ENCODE assay signal across 15 mouse cellular contexts in genomic region chr2:26550777-26551176, GRCm38 (mm10). TPM values are rescaled to one million over a fixed set of nuclear protein-coding genes. Genes with fewer than 3 reads are reported as not detected.
A peak's percentile ranks its signal among the peaks of the same experiment; 100 is the strongest.
DNase-seq lines count a peak whose midpoint lies in the region; ATAC-seq lines count a peak whose summit lies in the region.
"Had no signal": no experiment of that assay in that cellular context is flagged by ENCODE, and none has a peak within 500 bp of the region (broad histone marks: within the 10 kb centered on the region; RNA-seq: fewer than 3 reads in every experiment).

No protein-coding gene starts in this region.

- no peaks in the 10 kb centered on the region for H3K36me3 ChIP-seq in heart, embryonic 13.5 days
- H3K36me3 ChIP-seq in heart, embryonic 11.5 days (ENCODE audit: control insufficient read depth, insufficient read depth, low read length), result no peaks in the 10 kb centered on the region
- no peaks in the 10 kb centered on the region for H3K36me3 ChIP-seq in lung, embryonic 15.5 days
- H3K36me3 ChIP-seq in limb, embryonic 15.5 days, result no peaks in the 10 kb centered on the region
- H3K36me3 ChIP-seq: liver, embryonic 12.5 days had no signal

- H3K9me3 ChIP-seq in heart, embryonic 13.5 days, result no peaks in the 10 kb centered on the region
- no peaks in the 10 kb centered on the region for H3K9me3 ChIP-seq in heart, embryonic 11.5 days (replicated peaks; ENCODE audit: control insufficient read depth, low read length)
- H3K9me3 ChIP-seq in lung, embryonic 15.5 days, result no peaks in the 10 kb centered on the region
- H3K9me3 ChIP-seq in limb, embryonic 15.5 days, result no peaks in the 10 kb centered on the region
- H3K9me3 ChIP-seq: liver, embryonic 12.5 days had no signal

- H3K27me3 ChIP-seq in heart, embryonic 13.5 days (replicated peaks), result no peaks in the 10 kb centered on the region
- H3K27me3 ChIP-seq in heart, embryonic 11.5 days (ENCODE audit: control insufficient read depth, insufficient read depth, low read length), result no peaks in the 10 kb centered on the region
- H3K27me3 ChIP-seq in lung, embryonic 15.5 days, result no peaks in the 10 kb centered on the region
- H3K27me3 ChIP-seq in limb, embryonic 15.5 days, result no peaks in the 10 kb centered on the region

- ATAC-seq in heart, embryonic 13.5 days (ENCODE audit: extremely low read depth, insufficient number of reproducible peaks, low FRiP score, low TSS enrichment), result no peak
- ATAC-seq in heart, embryonic 11.5 days (replicated peaks; ENCODE audit: insufficient number of reproducible peaks, low FRiP score, low TSS enrichment), result no peak
- no peak for ATAC-seq in lung, embryonic 15.5 days (ENCODE audit: borderline replicate concordance, extremely low read depth, low FRiP score, low TSS enrichment)
- 0 out of 2 replicates have a peak, but pooled peaks have one; percentile 30 for ATAC-seq in limb, embryonic 15.5 days (ENCODE audit: insufficient number of reproducible peaks, low FRiP score, low TSS enrichment, low read depth)
- ATAC-seq in CD4-positive, CD25-positive, alpha-beta regulatory T cell, adult 4 months, result no peak
- ATAC-seq: forebrain, embryonic 14.5 days; liver, embryonic 12.5 days had no signal

- peaks cover 49% of the 10 kb centered on the region for H3K4me1 ChIP-seq in heart, embryonic 13.5 days
- peaks cover 16% of the 10 kb centered on the region for H3K4me1 ChIP-seq in heart, embryonic 11.5 days (ENCODE audit: control insufficient read depth, insufficient read depth, low read length)
- H3K4me1 ChIP-seq in lung, embryonic 15.5 days, result peaks cover 41% of the 10 kb centered on the region
- H3K4me1 ChIP-seq in limb, embryonic 15.5 days, result peaks cover 40% of the 10 kb centered on the region

- no peak overlapping the region for H3K4me2 ChIP-seq in heart, embryonic 13.5 days
- H3K4me2 ChIP-seq in heart, embryonic 11.5 days, result no peak overlapping the region
- no peak overlapping the region for H3K4me2 ChIP-seq in lung, embryonic 15.5 days
- no peak overlapping the region for H3K4me2 ChIP-seq in limb, embryonic 15.5 days
- H3K4me2 ChIP-seq: liver, embryonic 12.5 days had no signal

- DNase-seq in lung, postnatal 10 days, result no peak
- peak; percentile 37 for DNase-seq in MN1 (ENCODE audit: low spot score)
- no peak for DNase-seq in urinary bladder, postnatal 25 days (ENCODE audit: low spot score)
- DNase-seq: heart, adult 11 months; kidney, adult 9 months; spleen, adult 18-20 months had no signal

- H3K27ac ChIP-seq in heart, embryonic 13.5 days (replicated peaks), result peak overlapping the region; percentile 25; the same call in 1 of the 2 replicates
- H3K27ac ChIP-seq in heart, embryonic 11.5 days (ENCODE audit: low read depth, low read length), result no peak overlapping the region
- H3K27ac ChIP-seq in lung, embryonic 15.5 days, result peak overlapping the region; percentile 16; the same call in 1 of the 2 replicates
- H3K27ac ChIP-seq in limb, embryonic 15.5 days, result peak overlapping the region; percentile 68; the same call in 1 of the 2 replicates
- H3K27ac ChIP-seq: hindbrain, postnatal 0 days; liver, embryonic 12.5 days had no signal

- H3K9ac ChIP-seq in heart, embryonic 13.5 days, result no peak overlapping the region
- H3K9ac ChIP-seq in heart, embryonic 11.5 days (ENCODE audit: low read depth, low read length), result no peak overlapping the region
- no peak overlapping the region for H3K9ac ChIP-seq in lung, embryonic 15.5 days
- no peak overlapping the region for H3K9ac ChIP-seq in limb, embryonic 15.5 days
- H3K9ac ChIP-seq: liver, embryonic 12.5 days had no signal

- 36% methylated on average over 3 of the region's 3 CpGs for WGBS in heart, embryonic 13.5 days
- 48% methylated on average over 3 of the region's 3 CpGs for WGBS in heart, embryonic 11.5 days (ENCODE audit: insufficient replicate concordance)
- 39% methylated on average over 3 of the region's 3 CpGs for WGBS in lung, embryonic 15.5 days
- WGBS in limb, embryonic 15.5 days, result 59% methylated on average over 3 of the region's 3 CpGs

- no peak overlapping the region for H3K4me3 ChIP-seq in heart, embryonic 13.5 days
- no peak overlapping the region for H3K4me3 ChIP-seq in heart, embryonic 11.5 days (ENCODE audit: low read depth, low read length)
- no peak overlapping the region for H3K4me3 ChIP-seq in lung, embryonic 15.5 days
- H3K4me3 ChIP-seq in limb, embryonic 15.5 days, result no peak overlapping the region
- H3K4me3 ChIP-seq: liver, embryonic 12.5 days had no signal

RNA-seq across cellular contexts. Expression of gene Egfl7, which starts 29.0 kb away (rescaled TPM):
- 170 and 185 TPM in 2 replicates for polyA plus RNA-seq in heart, embryonic 13.5 days (2015; fragmentation: Nextera tagmentation; extraction: Ambion mirVana)
- polyA plus RNA-seq in heart, embryonic 11.5 days (2014; fragmentation: Nextera tagmentation; extraction: Ambion mirVana), result 145 and 157 TPM in 2 replicates
- polyA plus RNA-seq in lung, embryonic 15.5 days (2015; fragmentation: Nextera tagmentation; extraction: Ambion mirVana), result 339 and 341 TPM in 2 replicates
- polyA plus RNA-seq in limb, embryonic 15.5 days (2015; fragmentation: Nextera tagmentation; extraction: Ambion mirVana), result 107 and 122 TPM in 2 replicates
- polyA plus RNA-seq in CD4-positive, CD25-positive, alpha-beta regulatory T cell, adult 4 months (2017; shearing (Covaris generic)), result not detected

RNA-seq across cellular contexts. Expression of gene Notch1, which starts 34.3 kb away (rescaled TPM):
- polyA plus RNA-seq in heart, embryonic 13.5 days (2015; fragmentation: Nextera tagmentation; extraction: Ambion mirVana), result 11.4 and 12.1 TPM in 2 replicates
- 20.9 and 23.5 TPM in 2 replicates for polyA plus RNA-seq in heart, embryonic 11.5 days (2014; fragmentation: Nextera tagmentation; extraction: Ambion mirVana)
- polyA plus RNA-seq in lung, embryonic 15.5 days (2015; fragmentation: Nextera tagmentation; extraction: Ambion mirVana), result 22.1 and 23.9 TPM in 2 replicates
- 23.1 and 24.3 TPM in 2 replicates for polyA plus RNA-seq in limb, embryonic 15.5 days (2015; fragmentation: Nextera tagmentation; extraction: Ambion mirVana)
- 10 to 100 TPM; 21.9 to 33.0 TPM for polyA plus RNA-seq in CD4-positive, CD25-positive, alpha-beta regulatory T cell, adult 4 months (2017; shearing (Covaris generic))

RNA-seq across cellular contexts. Expression of gene Gm20532, which starts 35.7 kb away (rescaled TPM):
- not detected in 2 replicates for polyA plus RNA-seq in heart, embryonic 13.5 days (2015; fragmentation: Nextera tagmentation; extraction: Ambion mirVana)
- not detected in 2 replicates for polyA plus RNA-seq in heart, embryonic 11.5 days (2014; fragmentation: Nextera tagmentation; extraction: Ambion mirVana)
- polyA plus RNA-seq in lung, embryonic 15.5 days (2015; fragmentation: Nextera tagmentation; extraction: Ambion mirVana), result not detected in 2 replicates
- 0.24 TPM in 1 of 2 replicates, not detected in the other for polyA plus RNA-seq in limb, embryonic 15.5 days (2015; fragmentation: Nextera tagmentation; extraction: Ambion mirVana)
- not detected for polyA plus RNA-seq in CD4-positive, CD25-positive, alpha-beta regulatory T cell, adult 4 months (2017; shearing (Covaris generic))
- polyA plus RNA-seq: forebrain, embryonic 14.5 days; hindbrain, postnatal 0 days; liver, embryonic 12.5 days; testis, adult 2 months had no signal

RNA-seq across cellular contexts. Expression of gene Agpat2, which starts 53.4 kb away (rescaled TPM):
- polyA plus RNA-seq in heart, embryonic 13.5 days (2015; fragmentation: Nextera tagmentation; extraction: Ambion mirVana), result 21.8 and 23.2 TPM in 2 replicates
- polyA plus RNA-seq in heart, embryonic 11.5 days (2014; fragmentation: Nextera tagmentation; extraction: Ambion mirVana), result 15.7 and 20.6 TPM in 2 replicates
- polyA plus RNA-seq in lung, embryonic 15.5 days (2015; fragmentation: Nextera tagmentation; extraction: Ambion mirVana), result 39.1 and 41.1 TPM in 2 replicates
- polyA plus RNA-seq in limb, embryonic 15.5 days (2015; fragmentation: Nextera tagmentation; extraction: Ambion mirVana), result 31.5 and 36.3 TPM in 2 replicates
- 1 to 10 TPM; 5.8 to 7.7 TPM for polyA plus RNA-seq in CD4-positive, CD25-positive, alpha-beta regulatory T cell, adult 4 months (2017; shearing (Covaris generic))

Comparison
In these comparisons a context has a peak if more than half of its experiments do, and no peak if none do; other contexts are left out.
1. RNA of gene Egfl7, which starts 29.0 kb away (polyA plus RNA-seq): 339 to 341 TPM in lung, embryonic 15.5 days, 170 to 185 TPM in heart, embryonic 13.5 days, 145 to 157 TPM in heart, embryonic 11.5 days and 107 to 122 TPM in limb, embryonic 15.5 days; not detected in CD4-positive, CD25-positive, alpha-beta regulatory T cell, adult 4 months; every median in the first group is over 10 times any median in the second.